Mouse (Mus musculus) cerebellum, adult 11 months (tissue): ENCODE data around the gene Aurkaip1.

ENCODE experiments used
- DNase-seq: peaks from one replicate; pipeline ENCODE4 v3.0.0; 2022

Gene Aurkaip1

GRCm38 (mm10) chr4:155854991-155855390 is 23.9 kb downstream of the Aurkaip1 start:
- no peak for DNase-seq

GRCm38 (mm10) chr4:155856071-155856470 is 25.0 kb downstream of the Aurkaip1 start:
- no peak for DNase-seq

GRCm38 (mm10) chr4:155856881-155857280 is 25.8 kb downstream of the Aurkaip1 start:
- DNase-seq: no peak

GRCm38 (mm10) chr4:155859318-155859717 is 28.2 kb downstream of the Aurkaip1 start:
- DNase-seq: no peak

- DNase-seq: no peak
Measured at GRCm38 (mm10) chr4:155861787-155862186, 30.7 kb downstream of the Aurkaip1 start.

GRCm38 (mm10) chr4:155863001-155863400 is 31.9 kb downstream of the Aurkaip1 start, which contains the start of gene Tas1r3:
Tas1r3 (minus strand) TSS chr4:155863362.
- peak; percentile 6 for DNase-seq

GRCm38 (mm10) chr4:155868614-155869298 is 37.7 kb downstream of the Aurkaip1 start:
- no peak for DNase-seq

GRCm38 (mm10) chr4:155869317-155870033 is 38.4 kb downstream of the Aurkaip1 start, which contains the start of the genes Cptp and Ints11:
Cptp (minus strand) TSS chr4:155869440.
Ints11 (plus strand) TSS chr4:155869546.
- peak; percentile 95 for DNase-seq

- DNase-seq: peak; percentile 4
Measured at GRCm38 (mm10) chr4:155871404-155871803, 40.3 kb downstream of the Aurkaip1 start.
